Mouse (Mus musculus): ENCODE results near the gene Rarb. TPM values are rescaled to one million over a fixed set of nuclear protein-coding genes. Genes with fewer than 3 reads are reported as not detected.
"Not testable (repeated sequence)": the region's sequence is repeated elsewhere in the genome, so short reads cannot be mapped to it uniquely, and the experiment has no call there.

Rarb gene
- polyA plus RNA-seq, 1 experiment from 2014 or later, result 15.7 TPM

DNA sequence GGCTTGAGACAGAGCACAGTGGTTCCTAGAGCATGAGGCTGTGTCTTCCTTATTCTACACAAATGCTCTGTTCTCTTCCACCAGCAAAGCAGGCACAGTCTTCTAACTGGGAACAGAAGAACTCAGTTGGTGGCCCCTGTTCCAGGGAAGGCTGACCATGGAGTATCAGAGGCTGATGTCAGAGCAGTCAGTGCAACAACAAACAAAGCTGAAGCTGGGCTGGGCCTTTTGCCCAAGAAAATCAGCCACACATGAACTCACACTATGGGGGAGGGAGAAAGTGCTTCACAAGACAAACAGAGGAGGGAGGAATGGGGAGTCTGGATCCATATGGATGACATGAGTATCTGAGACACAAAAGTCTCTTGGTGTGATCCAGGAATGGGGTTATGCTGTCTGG is 56.2 kb downstream of the Rarb start:
- Histone ChIP-seq H3K36me3 (no peaks in the 10 kb centered on the region), H3K9ac (replicated peaks) (no peak overlapping the region), H3K4me1 (no peaks in the 10 kb centered on the region), H3K9me3 (no peaks in the 10 kb centered on the region), H3K4me2 (replicated peaks) (no peak overlapping the region), H3K27me3 (no peaks in the 10 kb centered on the region), H3K4me3 (no peak overlapping the region), H3K27ac (replicated peaks) (no peak overlapping the region)
- no peak for ATAC-seq (ENCODE audit: low FRiP score, low read depth)

GRCm38 (mm10) chr14:16758773-16759434 is 60.1 kb downstream of the Rarb start:
- H3K4me2 ChIP-seq (replicated peaks), result no peak overlapping the region
- WGBS, result 76% methylated on average over 6 of the region's 6 CpGs
- no peak overlapping the region for H3K9ac ChIP-seq (replicated peaks)
- no peak for ATAC-seq (ENCODE audit: low FRiP score, low read depth)
- H3K27ac ChIP-seq (replicated peaks), result no peak overlapping the region
- H3K4me3 ChIP-seq, result no peak overlapping the region
- H3K4me1 ChIP-seq, result no peaks in the 10 kb centered on the region
- no peaks in the 10 kb centered on the region for H3K36me3 ChIP-seq
- no peaks in the 10 kb centered on the region for H3K27me3 ChIP-seq
- H3K9me3 ChIP-seq, result no peaks in the 10 kb centered on the region

- not testable (repeated sequence) for H3K9me3 ChIP-seq; H3K27me3 ChIP-seq; H3K4me3 ChIP-seq; H3K4me2 ChIP-seq (replicated peaks); ATAC-seq (ENCODE audit: low FRiP score, low read depth); H3K9ac ChIP-seq (replicated peaks); H3K27ac ChIP-seq (replicated peaks); H3K36me3 ChIP-seq; H3K4me1 ChIP-seq
- WGBS, result 90% methylated on average over 1 of the region's 1 CpGs
Observed at GRCm38 (mm10) chr14:16755601-16756000, 63.4 kb downstream of the Rarb start.

DNA sequence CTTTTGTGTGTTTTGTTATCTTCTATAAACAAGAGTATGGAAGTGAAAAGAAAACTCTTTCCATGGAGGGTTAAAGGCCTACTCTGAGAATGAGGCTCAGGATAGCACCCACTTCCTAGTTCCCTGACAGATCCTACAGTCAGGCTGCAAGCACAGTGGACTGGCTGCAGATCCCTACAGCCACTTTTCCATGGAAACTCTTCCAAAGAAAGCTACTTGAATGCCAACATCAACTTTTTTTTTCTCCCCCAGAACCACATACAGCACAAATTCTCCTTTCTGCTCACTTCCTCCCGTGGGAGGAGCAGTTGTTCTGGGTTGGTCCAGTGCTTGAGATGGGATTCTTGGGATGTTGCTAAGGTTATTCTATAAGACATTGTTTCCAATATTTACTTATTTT is 66.3 kb downstream of the Rarb start:
- H3K27me3 ChIP-seq, result no peaks in the 10 kb centered on the region
- no peak for ATAC-seq (ENCODE audit: low FRiP score, low read depth)
- no peaks in the 10 kb centered on the region for H3K9me3 ChIP-seq
- H3K27ac ChIP-seq (replicated peaks), result no peak overlapping the region
- 92% methylated on average over 1 of the region's 1 CpGs for WGBS
- H3K4me2 ChIP-seq (replicated peaks), result no peak overlapping the region
- no peaks in the 10 kb centered on the region for H3K36me3 ChIP-seq
- H3K9ac ChIP-seq (replicated peaks), result no peak overlapping the region
- H3K4me1 ChIP-seq, result no peaks in the 10 kb centered on the region
- no peak overlapping the region for H3K4me3 ChIP-seq

GRCm38 (mm10) chr14:16746982-16747578 is 71.9 kb downstream of the Rarb start:
- Histone ChIP-seq H3K27me3 (no peaks in the 10 kb centered on the region), H3K9ac (replicated peaks) (no peak overlapping the region), H3K4me2 (replicated peaks) (no peak overlapping the region), H3K36me3 (no peaks in the 10 kb centered on the region), H3K27ac (replicated peaks) (no peak overlapping the region), H3K9me3 (no peaks in the 10 kb centered on the region), H3K4me1 (no peaks in the 10 kb centered on the region), H3K4me3 (no peak overlapping the region)
- WGBS, result 87% methylated on average over 2 of the region's 2 CpGs
- no peak for ATAC-seq (ENCODE audit: low FRiP score, low read depth)

DNA sequence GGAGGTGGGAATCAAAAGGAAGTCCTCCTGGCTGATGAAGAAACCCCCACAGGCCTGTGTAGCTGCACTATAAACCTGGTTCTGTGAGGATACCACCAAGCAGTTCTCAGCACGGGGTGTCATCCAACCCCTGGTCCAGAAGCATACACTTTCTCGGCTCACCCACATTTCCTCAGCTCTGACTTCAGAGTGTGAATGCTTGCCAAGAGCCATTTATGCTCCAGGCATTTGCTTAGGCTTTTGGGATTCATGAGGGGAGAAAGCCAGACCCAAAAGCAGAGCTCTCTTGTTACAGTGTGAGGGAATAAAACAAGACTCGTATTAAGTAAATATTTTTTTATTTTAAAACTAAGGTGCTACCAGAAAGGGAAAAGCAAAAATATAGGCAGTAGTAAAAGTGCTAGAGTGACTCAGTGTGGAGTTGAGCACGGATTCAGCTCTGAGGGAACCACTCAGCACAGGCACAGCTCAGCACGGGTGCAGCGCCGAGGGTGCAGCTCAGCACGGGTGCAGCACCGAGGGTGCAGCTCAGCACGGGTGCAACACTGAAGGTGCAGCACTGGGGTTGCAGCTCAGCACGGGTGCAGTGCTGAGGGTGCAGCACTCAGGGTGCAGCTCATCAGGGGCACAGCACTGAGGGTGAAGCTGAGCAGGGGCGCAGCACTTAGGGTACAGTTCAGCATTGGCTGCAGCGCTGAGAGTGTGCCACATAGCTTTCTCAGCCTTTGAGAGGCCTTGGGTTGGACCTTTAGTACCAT is 77.8 kb downstream of the Rarb start:
- H3K4me2 ChIP-seq (replicated peaks), result no peak overlapping the region
- WGBS, result 84% methylated on average over 13 of the region's 13 CpGs
- H3K27ac ChIP-seq (replicated peaks), result no peak overlapping the region
- H3K4me1 ChIP-seq, result no peaks in the 10 kb centered on the region
- H3K9me3 ChIP-seq, result no peaks in the 10 kb centered on the region
- H3K36me3 ChIP-seq, result no peaks in the 10 kb centered on the region
- H3K27me3 ChIP-seq, result peaks cover 13% of the 10 kb centered on the region
- no peak overlapping the region for H3K9ac ChIP-seq (replicated peaks)
- ATAC-seq (ENCODE audit: low FRiP score, low read depth), result peak; percentile 38; the same call in 1 of the 2 replicates
- H3K4me3 ChIP-seq, result no peak overlapping the region

GRCm38 (mm10) chr14:16738538-16738937 is 80.4 kb downstream of the Rarb start:
- Histone ChIP-seq H3K4me1 (peaks cover 14% of the 10 kb centered on the region), H3K36me3 (no peaks in the 10 kb centered on the region), H3K9me3 (no peaks in the 10 kb centered on the region), H3K27me3 (peaks cover 37% of the 10 kb centered on the region), H3K27ac (replicated peaks) (no peak overlapping the region), H3K9ac (replicated peaks) (no peak overlapping the region), H3K4me3 (no peak overlapping the region), H3K4me2 (replicated peaks) (no peak overlapping the region)
- ATAC-seq (ENCODE audit: low FRiP score, low read depth), result no peak
- WGBS, result 84% methylated on average over 1 of the region's 1 CpGs

DNA sequence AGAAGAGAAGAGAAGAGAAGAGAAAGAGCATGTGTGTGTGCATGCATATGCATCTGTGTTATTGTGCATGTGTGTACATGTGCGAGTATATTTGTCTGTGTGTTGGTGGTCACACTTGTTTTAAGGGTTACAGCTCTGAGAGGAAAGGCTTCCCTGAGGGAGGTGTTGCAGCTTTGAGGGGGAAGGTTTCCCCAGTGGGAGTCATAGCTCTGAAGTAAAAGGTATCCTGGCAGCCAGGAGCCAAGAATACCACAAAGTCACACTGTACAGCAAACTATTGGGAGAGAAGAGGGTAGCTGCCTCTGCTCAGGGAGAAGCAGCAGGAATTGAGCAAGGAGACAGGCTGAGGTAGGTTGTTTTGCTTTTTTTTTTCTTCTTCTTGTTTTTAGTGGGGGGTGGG is 81.2 kb downstream of the Rarb start:
- no peaks in the 10 kb centered on the region for H3K36me3 ChIP-seq
- H3K9ac ChIP-seq (replicated peaks), result no peak overlapping the region
- H3K4me1 ChIP-seq, result peaks cover 21% of the 10 kb centered on the region
- H3K27ac ChIP-seq (replicated peaks), result no peak overlapping the region
- H3K27me3 ChIP-seq, result peaks cover 37% of the 10 kb centered on the region
- H3K4me3 ChIP-seq, result no peak overlapping the region
- H3K4me2 ChIP-seq (replicated peaks), result no peak overlapping the region
- no peaks in the 10 kb centered on the region for H3K9me3 ChIP-seq
- WGBS, result 92% methylated on average over 1 of the region's 1 CpGs
- ATAC-seq (ENCODE audit: low FRiP score, low read depth), result no peak

GRCm38 (mm10) chr14:16735331-16736012 is 83.5 kb downstream of the Rarb start:
- no peak for ATAC-seq (ENCODE audit: low FRiP score, low read depth)
- Histone ChIP-seq H3K27ac (replicated peaks) (no peak overlapping the region), H3K4me3 (no peak overlapping the region), H3K4me2 (replicated peaks) (no peak overlapping the region), H3K9ac (replicated peaks) (no peak overlapping the region), H3K4me1 (peaks cover 21% of the 10 kb centered on the region), H3K36me3 (no peaks in the 10 kb centered on the region), H3K27me3 (peaks cover 58% of the 10 kb centered on the region), H3K9me3 (no peaks in the 10 kb centered on the region)
- 36% methylated on average over 4 of the region's 4 CpGs for WGBS

DNA sequence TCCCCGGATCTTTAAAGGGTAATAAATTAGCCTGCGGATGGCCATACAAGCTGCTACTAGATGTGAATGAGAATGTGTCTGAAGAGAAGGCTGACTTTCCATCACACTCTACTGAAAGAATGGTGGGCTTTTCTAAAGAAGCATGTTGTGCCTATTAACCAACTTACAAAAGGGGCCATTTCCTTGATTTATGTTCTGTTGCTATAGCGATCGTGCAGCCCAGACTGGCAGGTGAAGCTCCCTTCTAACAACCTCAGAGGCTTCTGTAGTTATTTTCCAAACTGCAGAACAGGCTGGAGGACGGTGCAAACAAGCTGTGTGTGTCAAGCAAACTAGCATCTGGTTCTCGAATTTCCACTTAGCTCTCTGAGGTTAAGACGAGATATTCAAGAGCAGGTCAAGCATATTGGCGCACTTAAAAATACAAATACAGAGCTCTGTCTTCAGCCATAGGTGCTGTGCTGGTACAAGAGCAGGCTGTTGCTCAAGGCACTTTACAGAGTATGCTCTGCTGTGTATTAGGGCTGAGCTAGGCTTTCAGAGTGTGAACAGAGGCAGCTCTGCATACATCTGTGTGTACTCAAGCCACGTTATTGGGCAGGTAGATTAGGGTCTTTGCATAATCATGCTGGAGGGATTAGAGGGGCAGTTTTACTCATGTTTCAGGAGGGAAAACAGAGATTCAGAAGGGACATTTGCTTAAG is 85.2 kb downstream of the Rarb start:
- Histone ChIP-seq H3K4me3 (no peak overlapping the region), H3K27ac (replicated peaks) (no peak overlapping the region; the same call in 1 of the 2 replicates), H3K4me2 (replicated peaks) (peak overlapping the region; percentile 29), H3K36me3 (no peaks in the 10 kb centered on the region), H3K9ac (replicated peaks) (peak overlapping the region; percentile 11; the same call in 1 of the 2 replicates), H3K4me1 (peaks cover 21% of the 10 kb centered on the region), H3K27me3 (peaks cover 58% of the 10 kb centered on the region), H3K9me3 (no peaks in the 10 kb centered on the region)
- 21% methylated on average over 9 of the region's 9 CpGs for WGBS
- ATAC-seq (ENCODE audit: low FRiP score, low read depth), result peak; percentile 75

- peaks cover 49% of the 10 kb centered on the region for H3K27me3 ChIP-seq
- no peak overlapping the region for H3K4me3 ChIP-seq
- no peak overlapping the region for H3K4me2 ChIP-seq (replicated peaks)
- no peak for ATAC-seq (ENCODE audit: low FRiP score, low read depth)
- H3K27ac ChIP-seq (replicated peaks), result no peak overlapping the region
- WGBS, result 72% methylated on average over 2 of the region's 2 CpGs
- peaks cover 21% of the 10 kb centered on the region for H3K4me1 ChIP-seq
- H3K9me3 ChIP-seq, result no peaks in the 10 kb centered on the region
- H3K9ac ChIP-seq (replicated peaks), result no peak overlapping the region
- no peaks in the 10 kb centered on the region for H3K36me3 ChIP-seq
Observed at GRCm38 (mm10) chr14:16732054-16732453, 86.9 kb downstream of the Rarb start.
